Mouse (Mus musculus): ENCODE measurements at regions not wholly inside any gene's neighbourhood (a gene's known extent, or its start where the extent isn't known, plus 50 kb on each side); places are given as distances from the start of the nearest gene placed in this dataset.
A peak's percentile ranks its signal among the peaks of the same experiment; 100 is the strongest.

- Histone ChIP-seq H3K4me1 (no peaks in the 10 kb centered on the region), H3K27ac (replicated peaks) (no peak overlapping the region), H3K36me3 (no peaks in the 10 kb centered on the region), H3K9me3 (replicated peaks) (no peaks in the 10 kb centered on the region), H3K27me3 (ENCODE audit: low read depth, poor library complexity, severe bottlenecking) (no peaks in the 10 kb centered on the region), H3K4me3 (no peak overlapping the region)
- no peak for DNase-seq (ENCODE audit: low spot score)
- 85% methylated on average over 6 of the region's 6 CpGs for WGBS
These were observed 135.7 kb upstream of the Arhgap5 start for GRCm38 (mm10) chr12:52368034-52368433.

- no peak for DNase-seq (ENCODE audit: low spot score)
- Histone ChIP-seq H3K9me3 (replicated peaks) (no peaks in the 10 kb centered on the region), H3K36me3 (no peaks in the 10 kb centered on the region), H3K27ac (replicated peaks) (no peak overlapping the region), H3K4me3 (no peak overlapping the region), H3K27me3 (ENCODE audit: low read depth, poor library complexity, severe bottlenecking) (no peaks in the 10 kb centered on the region), H3K4me1 (no peaks in the 10 kb centered on the region)
- WGBS: 81% methylated on average over 4 of the region's 4 CpGs
These were observed 135.3 kb upstream of the Arhgap5 start for GRCm38 (mm10) chr12:52368466-52368865.

- Histone ChIP-seq H3K4me1 (no peaks in the 10 kb centered on the region), H3K36me3 (no peaks in the 10 kb centered on the region), H3K4me3 (no peak overlapping the region), H3K27ac (replicated peaks) (no peak overlapping the region), H3K27me3 (ENCODE audit: low read depth, poor library complexity, severe bottlenecking) (no peaks in the 10 kb centered on the region), H3K9me3 (replicated peaks) (no peaks in the 10 kb centered on the region)
- no peak for DNase-seq (ENCODE audit: low spot score)
- WGBS: 91% methylated on average over 12 of the region's 12 CpGs
These were observed 133.5 kb upstream of the Arhgap5 start for GRCm38 (mm10) chr12:52370153-52370710.

GRCm38 (mm10) chr12:52375116-52375515 is 128.7 kb upstream of the Arhgap5 start:
- Histone ChIP-seq H3K27ac (replicated peaks) (no peak overlapping the region), H3K4me3 (no peak overlapping the region), H3K36me3 (no peaks in the 10 kb centered on the region), H3K27me3 (ENCODE audit: low read depth, poor library complexity, severe bottlenecking) (no peaks in the 10 kb centered on the region), H3K4me1 (no peaks in the 10 kb centered on the region), H3K9me3 (replicated peaks) (no peaks in the 10 kb centered on the region)
- DNase-seq (ENCODE audit: low spot score): no peak
- WGBS: 91% methylated on average over 4 of the region's 4 CpGs

DNA sequence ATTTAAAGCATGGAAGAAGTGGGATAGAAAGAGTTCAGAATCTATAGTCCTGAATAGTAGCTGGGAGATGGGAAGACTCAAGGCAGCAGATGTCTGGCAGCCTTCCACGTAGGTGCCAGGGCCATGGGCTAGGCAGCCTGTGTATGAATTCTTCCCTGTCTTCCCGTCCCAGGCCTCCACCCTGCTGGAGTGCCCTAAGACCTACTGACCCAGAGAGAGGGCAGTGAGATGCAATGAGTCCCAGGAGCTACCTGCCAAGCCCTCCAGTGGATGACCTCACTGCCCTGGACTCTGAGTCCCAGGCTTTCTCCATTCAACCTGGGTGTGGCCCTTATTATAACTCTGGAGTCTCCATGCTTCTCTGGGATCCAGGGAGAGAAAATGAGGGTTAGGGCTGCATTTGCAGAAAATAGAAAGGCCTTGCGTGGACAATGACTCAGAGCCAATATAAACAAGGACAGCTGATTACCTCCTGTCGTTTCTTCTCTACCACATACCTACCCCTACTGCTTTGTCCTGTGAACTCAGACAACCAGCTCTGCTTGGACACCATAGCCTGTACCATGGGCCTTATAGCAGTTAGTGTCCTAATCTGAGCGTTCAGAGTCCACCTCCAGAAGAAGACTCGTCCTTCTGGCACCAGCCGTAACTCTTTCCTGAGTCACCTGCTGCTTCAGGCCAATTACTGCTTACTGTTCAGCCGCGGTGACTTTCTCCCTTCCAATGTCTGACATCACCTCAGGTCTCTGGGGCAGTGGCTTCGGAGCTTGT is 126.9 kb upstream of the Arhgap5 start:
- Histone ChIP-seq H3K36me3 (no peaks in the 10 kb centered on the region), H3K4me3 (no peak overlapping the region), H3K9me3 (replicated peaks) (no peaks in the 10 kb centered on the region), H3K27ac (replicated peaks) (no peak overlapping the region), H3K4me1 (peaks cover 9% of the 10 kb centered on the region), H3K27me3 (ENCODE audit: low read depth, poor library complexity, severe bottlenecking) (no peaks in the 10 kb centered on the region)
- no peak for DNase-seq (ENCODE audit: low spot score)
- 90% methylated on average over 10 of the region's 10 CpGs for WGBS

GRCm38 (mm10) chr12:52377463-52377848 is 126.3 kb upstream of the Arhgap5 start:
- DNase-seq (ENCODE audit: low spot score): no peak
- H3K9me3 ChIP-seq (replicated peaks): no peaks in the 10 kb centered on the region
- H3K4me3 ChIP-seq: no peak overlapping the region
- 91% methylated on average over 2 of the region's 2 CpGs for whole genome bisulfite sequencing
- H3K27ac ChIP-seq (replicated peaks): no peak overlapping the region
- H3K4me1 ChIP-seq: peaks cover 15% of the 10 kb centered on the region
- H3K36me3 ChIP-seq: no peaks in the 10 kb centered on the region
- no peaks in the 10 kb centered on the region for H3K27me3 ChIP-seq (ENCODE audit: low read depth, poor library complexity, severe bottlenecking)

DNA sequence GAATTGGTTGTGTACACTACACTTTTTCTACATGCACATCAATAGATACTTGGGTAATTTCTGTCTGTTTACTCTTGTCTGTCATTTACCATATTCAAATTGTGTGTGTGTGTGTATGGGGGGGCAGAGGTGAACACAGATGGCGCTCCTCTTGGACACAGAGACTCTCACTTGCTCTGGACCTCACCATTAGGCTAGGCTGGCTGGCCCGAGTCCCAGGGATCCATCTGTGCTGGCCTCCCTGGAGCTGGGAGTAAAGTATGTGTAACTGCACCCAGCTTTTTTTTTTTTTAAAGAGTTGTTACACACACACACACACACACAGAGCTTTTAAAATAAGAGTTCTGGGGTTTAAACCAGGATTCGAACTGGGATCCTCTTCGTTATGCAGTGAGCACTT is 124.5 kb upstream of the Arhgap5 start:
- WGBS: 88% methylated on average over 4 of the region's 4 CpGs
- H3K27ac ChIP-seq (replicated peaks): no peak overlapping the region
- H3K4me3 ChIP-seq: no peak overlapping the region
- no peaks in the 10 kb centered on the region for H3K9me3 ChIP-seq (replicated peaks)
- DNase-seq (ENCODE audit: low spot score): no peak
- H3K27me3 ChIP-seq (ENCODE audit: low read depth, poor library complexity, severe bottlenecking): no peaks in the 10 kb centered on the region
- H3K4me1 ChIP-seq: peaks cover 28% of the 10 kb centered on the region
- H3K36me3 ChIP-seq: no peaks in the 10 kb centered on the region

GRCm38 (mm10) chr12:52379960-52380359 is 123.8 kb upstream of the Arhgap5 start:
- no peak for DNase-seq (ENCODE audit: low spot score)
- no peaks in the 10 kb centered on the region for H3K36me3 ChIP-seq
- peaks cover 28% of the 10 kb centered on the region for H3K4me1 ChIP-seq
- 0 out of 2 replicates have a peak, but pooled peaks cover 5% of the 10 kb centered on the region for H3K27me3 ChIP-seq (ENCODE audit: low read depth, poor library complexity, severe bottlenecking)
- no peak overlapping the region for H3K4me3 ChIP-seq
- peak overlapping the region; percentile 25; the same call in 1 of the 2 replicates for H3K27ac ChIP-seq (replicated peaks)
- 80% methylated on average over 5 of the region's 5 CpGs for WGBS
- no peaks in the 10 kb centered on the region for H3K9me3 ChIP-seq (replicated peaks)

DNA sequence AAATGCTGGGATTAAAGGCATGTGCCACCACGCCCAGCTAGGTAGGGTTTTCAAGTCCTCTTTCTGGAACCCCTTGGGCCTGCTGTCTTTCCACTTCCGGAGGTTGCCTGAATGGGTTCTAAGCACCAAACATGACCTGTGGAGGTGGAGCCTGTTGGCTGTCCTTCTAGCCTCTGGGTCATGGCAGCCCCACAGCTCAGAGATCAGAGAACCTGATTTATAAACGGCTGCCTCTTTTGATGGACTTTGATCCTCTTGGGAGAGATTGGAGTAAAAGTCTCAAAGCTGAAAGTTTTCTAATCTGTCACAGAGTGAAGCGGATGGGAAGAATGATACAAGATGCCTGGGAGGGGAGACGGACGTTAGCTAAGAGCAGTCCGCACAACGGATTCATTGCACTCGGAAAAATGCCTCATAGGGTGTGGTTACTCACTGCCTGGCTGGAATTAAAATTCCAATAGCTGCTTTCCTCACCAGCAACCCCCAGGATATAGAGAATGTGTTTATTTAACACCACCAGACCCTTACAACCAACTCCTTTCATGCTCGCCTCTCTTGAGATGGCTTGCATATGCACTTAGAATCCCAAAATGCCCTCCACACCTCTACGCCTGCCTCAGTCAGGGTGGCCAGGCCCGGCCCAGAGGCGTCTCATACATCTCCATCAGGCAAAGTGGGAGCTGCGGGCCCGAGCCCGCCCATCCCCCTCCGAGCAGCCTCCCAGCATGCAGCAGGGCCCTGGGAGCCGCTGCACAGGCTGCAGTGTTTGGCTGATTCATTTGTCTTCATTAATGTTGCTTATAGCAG is 122.4 kb upstream of the Arhgap5 start:
- no peak overlapping the region for H3K4me3 ChIP-seq
- H3K4me1 ChIP-seq: peaks cover 28% of the 10 kb centered on the region
- no peaks in the 10 kb centered on the region for H3K9me3 ChIP-seq (replicated peaks)
- H3K36me3 ChIP-seq: no peaks in the 10 kb centered on the region
- H3K27ac ChIP-seq (replicated peaks): peak overlapping the region; percentile 71
- DNase-seq (ENCODE audit: low spot score): peak; percentile 67
- 0 out of 2 replicates have a peak, but pooled peaks cover 5% of the 10 kb centered on the region for H3K27me3 ChIP-seq (ENCODE audit: low read depth, poor library complexity, severe bottlenecking)
- WGBS: 49% methylated on average over 18 of the region's 18 CpGs

DNA sequence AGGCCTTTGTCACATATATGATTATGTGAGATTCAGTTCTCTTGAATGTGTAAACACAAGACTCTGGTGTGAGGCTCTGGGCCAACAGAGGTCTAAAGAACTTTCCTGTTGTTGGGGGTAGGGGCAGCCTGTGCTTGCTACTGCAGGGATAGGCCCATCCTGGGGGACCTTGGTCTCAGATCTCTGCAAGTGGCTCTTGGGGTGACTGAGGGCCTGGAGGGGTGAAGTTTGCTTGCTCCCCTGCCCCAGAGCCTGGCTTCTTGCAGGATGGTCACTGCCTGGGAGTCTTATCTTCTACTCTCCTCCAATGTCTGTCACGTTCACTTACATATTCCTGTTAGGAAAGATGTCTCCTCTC is 121.8 kb upstream of the Arhgap5 start:
- Histone ChIP-seq H3K27ac (replicated peaks) (peak overlapping the region; percentile 71), H3K4me3 (no peak overlapping the region), H3K36me3 (no peaks in the 10 kb centered on the region), H3K9me3 (replicated peaks) (no peaks in the 10 kb centered on the region), H3K27me3 (ENCODE audit: low read depth, poor library complexity, severe bottlenecking) (0 out of 2 replicates have a peak, but pooled peaks cover 5% of the 10 kb centered on the region), H3K4me1 (peaks cover 28% of the 10 kb centered on the region)
- DNase-seq (ENCODE audit: low spot score): no peak
- 77% methylated on average over 1 of the region's 1 CpGs for WGBS

DNA sequence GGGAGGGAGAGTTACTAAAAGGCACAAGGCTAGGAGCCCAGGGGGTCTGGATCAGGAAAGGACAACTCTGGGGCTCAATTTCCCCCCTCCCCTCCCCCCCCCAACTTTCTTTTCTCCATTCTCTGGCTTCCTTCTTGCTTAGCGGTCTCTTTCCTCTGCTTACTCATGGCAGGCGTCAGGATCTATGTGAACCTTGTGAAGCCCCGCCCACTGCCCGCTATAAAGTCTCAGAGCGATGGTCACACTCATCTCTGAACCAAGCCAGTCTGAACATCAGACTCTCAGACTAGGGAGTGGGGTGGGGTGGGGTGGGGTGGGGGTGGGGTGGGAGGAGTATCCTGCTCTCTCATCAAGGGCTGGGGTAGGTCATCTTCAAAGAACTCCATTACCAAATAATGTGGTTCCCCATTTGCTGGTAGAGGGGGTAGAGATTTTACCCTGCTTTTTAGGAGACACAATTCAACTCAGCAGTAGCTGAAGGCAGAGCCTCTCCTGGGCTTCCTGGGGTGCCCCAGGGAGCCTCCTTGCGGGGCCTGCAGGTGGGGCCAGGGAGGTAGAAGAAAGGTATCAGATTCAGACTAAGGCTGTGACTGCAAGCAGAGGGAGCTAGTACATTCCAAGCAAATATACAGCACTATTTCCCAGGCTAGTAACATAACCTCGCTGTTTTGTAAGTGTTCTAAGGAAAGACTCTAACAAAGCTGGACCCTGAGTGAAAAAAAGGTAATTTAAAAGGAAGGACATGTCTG is 120.8 kb upstream of the Arhgap5 start:
- WGBS: 8% methylated on average over 7 of the region's 7 CpGs
- Histone ChIP-seq H3K36me3 (no peaks in the 10 kb centered on the region), H3K27me3 (ENCODE audit: low read depth, poor library complexity, severe bottlenecking) (0 out of 2 replicates have a peak, but pooled peaks cover 5% of the 10 kb centered on the region), H3K4me1 (peaks cover 28% of the 10 kb centered on the region), H3K9me3 (replicated peaks) (no peaks in the 10 kb centered on the region), H3K4me3 (0 out of 2 replicates have a peak overlapping the region, but pooled peaks have one; percentile 11), H3K27ac (replicated peaks) (peak overlapping the region; percentile 71)
- DNase-seq (ENCODE audit: low spot score): no peak

DNA sequence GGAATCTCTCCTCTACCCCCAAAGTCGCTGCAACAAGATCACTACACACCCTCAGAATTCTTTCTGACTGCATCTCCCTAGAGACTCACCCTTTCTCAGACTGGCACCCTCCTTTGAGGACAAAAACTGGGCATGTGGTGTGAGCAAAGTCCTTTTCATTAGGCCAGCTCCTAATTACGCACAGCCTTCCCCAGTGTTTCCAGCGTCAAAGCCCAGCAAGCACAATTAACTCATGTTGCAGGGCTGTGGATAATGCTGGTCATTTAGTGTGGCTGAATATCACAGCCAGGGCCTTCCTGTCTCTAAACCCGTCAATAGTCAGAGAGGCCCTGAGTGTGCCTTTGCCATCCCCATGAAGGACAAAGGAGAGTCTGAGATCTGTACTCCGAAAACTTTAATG is 114.2 kb upstream of the Arhgap5 start:
- DNase-seq (ENCODE audit: low spot score): no peak
- H3K27ac ChIP-seq (replicated peaks): no peak overlapping the region

More for the DNA sequence above, 114.2 kb upstream of the Arhgap5 start:
- WGBS: 61% methylated on average over 5 of the region's 5 CpGs
- 0 out of 2 replicates have a peak, but pooled peaks cover 4% of the 10 kb centered on the region for H3K27me3 ChIP-seq (ENCODE audit: low read depth, poor library complexity, severe bottlenecking)
- no peaks in the 10 kb centered on the region for H3K9me3 ChIP-seq (replicated peaks)
- H3K4me1 ChIP-seq: peaks cover 20% of the 10 kb centered on the region
- no peak overlapping the region for H3K4me3 ChIP-seq
- no peaks in the 10 kb centered on the region for H3K36me3 ChIP-seq

Measured in midbrain, embryonic 10.5 days (tissue).